Mouse (Mus musculus): ENCODE data around the gene C1qtnf5.

The C1qtnf5 gene

DNA sequence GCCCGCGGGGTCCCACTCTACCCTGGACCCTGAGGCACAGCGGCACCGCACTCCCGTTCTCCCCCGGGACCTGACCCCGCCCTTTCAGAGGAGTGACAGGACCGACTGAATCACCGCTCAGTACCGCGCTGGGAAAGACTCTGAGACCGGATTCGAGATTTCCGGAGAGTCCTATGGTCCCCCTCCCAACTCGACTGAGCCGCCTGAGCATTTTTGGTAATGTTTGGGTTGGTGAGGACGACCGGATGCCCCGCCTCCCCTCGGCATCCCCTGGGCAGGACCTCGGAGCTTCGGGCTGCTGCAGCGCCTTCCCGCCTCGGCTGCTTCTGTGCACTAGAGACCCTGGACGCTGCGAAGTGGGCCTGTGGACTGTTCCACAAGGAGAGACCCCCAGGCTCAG lies 23.0 kb downstream of the C1qtnf5 start:
- DNase-seq (ENCODE audit: inconsistent age in 2 of 2, low spot score in 1 of 2), result peak; percentile 81 to 89

DNA sequence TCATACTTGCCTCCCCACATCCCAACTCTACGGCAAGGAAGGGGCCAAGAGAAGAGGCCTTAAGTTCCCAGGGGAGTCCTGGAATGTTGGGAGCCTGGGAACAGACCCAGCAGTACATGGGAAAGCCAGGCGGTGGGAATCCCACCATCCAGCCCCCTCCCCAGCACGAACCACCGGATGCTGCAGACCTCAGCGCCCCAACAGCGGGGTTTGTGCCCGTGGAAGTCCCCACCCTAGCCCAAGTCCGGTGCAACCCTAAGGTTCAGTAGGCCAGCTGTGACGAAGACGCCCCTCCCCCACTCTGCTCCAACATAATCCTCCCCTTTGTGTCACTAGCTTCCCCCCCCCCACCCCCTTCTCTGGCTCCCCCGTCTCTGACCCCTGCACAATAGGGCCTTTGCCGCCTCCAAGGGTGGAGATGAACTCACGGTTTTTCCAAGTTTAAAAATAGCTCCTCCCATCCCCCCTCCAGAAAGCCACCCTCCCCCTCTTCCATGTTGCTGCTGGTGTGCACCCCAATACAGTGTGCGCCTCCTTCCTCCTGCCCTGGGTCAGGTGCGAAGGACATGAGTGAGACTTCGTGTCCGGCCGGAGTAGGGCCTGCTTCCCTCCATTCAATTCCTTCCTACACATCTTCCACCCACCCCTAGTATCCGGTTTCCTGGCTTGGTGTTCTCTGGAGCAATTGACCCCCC lies 23.7 kb downstream of the C1qtnf5 start:
- peak; percentile 51 to 61 for DNase-seq (ENCODE audit: inconsistent age in 2 of 2, low spot score in 1 of 2)

DNA sequence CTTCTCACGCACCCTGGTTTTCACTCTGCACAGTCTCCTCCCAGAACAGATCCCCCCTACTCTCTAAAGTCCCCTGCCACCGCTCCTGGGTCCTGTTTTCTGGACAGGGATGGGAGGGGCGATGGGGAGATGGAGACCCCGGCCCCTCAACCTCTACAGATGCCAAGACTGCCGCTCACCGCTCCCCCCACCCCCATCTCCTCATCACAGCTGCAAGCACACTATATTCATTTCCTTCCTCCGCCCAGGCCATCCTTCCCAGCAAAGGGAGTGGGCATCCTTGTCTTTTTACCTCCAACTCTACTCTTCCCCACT lies 24.2 kb downstream of the C1qtnf5 start:
- DNase-seq (ENCODE audit: inconsistent age in 2 of 2, low spot score in 1 of 2), result no peak

GRCm38 (mm10) chr9:44132200-44132599 lies 25.2 kb downstream of the C1qtnf5 start:
- no peak for DNase-seq (ENCODE audit: inconsistent age in 2 of 2, low spot score in 1 of 2)

GRCm38 (mm10) chr9:44133287-44133686 lies 26.2 kb downstream of the C1qtnf5 start:
- peak in 1 of 2 experiments; percentile 57 for DNase-seq (ENCODE audit: inconsistent age in 2 of 2, low spot score in 1 of 2)

GRCm38 (mm10) chr9:44134101-44134850 lies 27.2 kb downstream of the C1qtnf5 start, which contains the start of gene Mcam:
Mcam (plus strand) TSS chr9:44134469.
- peak; percentile 81 to 92 for DNase-seq (ENCODE audit: inconsistent age in 2 of 2, low spot score in 1 of 2)

DNA sequence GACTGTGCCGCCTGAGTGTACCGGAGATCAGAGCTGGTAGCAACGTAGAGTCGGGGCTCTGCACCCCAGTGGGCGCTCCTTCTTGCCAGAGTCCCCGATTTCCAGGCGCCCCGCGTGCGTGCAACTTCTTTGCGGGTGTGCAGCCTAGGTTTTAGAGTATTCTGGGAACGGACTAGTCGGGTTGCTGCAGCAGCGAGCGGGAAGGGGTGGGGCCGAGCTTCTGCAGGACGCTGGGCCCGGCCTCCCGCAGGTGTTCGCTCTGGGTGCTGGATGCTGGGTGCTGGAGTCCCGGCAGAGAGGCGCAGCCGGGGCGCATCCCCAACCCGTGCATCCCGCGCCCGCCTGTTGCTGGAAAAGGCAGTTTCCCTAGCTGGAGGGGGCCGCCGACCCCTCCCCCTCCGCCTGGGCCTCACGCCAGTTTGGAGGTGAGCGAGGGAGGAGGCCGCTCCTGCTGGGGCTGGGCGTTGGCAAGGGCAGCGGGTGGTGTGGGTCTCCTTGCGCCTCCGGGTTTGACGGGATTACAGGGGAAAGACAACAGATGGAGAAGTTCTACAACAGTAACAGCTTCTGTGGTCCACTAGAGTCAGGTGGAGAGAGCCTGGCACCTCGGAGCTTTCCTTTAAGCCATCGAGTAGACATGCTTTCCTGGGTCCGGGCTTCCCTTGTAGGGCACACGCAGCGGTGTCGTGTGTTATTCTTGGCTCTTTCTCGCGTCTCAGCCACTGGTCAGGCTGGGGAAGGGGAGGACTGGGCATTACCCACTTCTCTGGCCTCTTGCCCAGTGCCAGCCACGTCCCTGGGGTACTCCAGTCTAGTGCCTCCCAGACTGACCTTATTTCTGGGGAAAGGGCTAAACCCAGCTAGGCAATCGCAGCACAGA lies 28.0 kb downstream of the C1qtnf5 start:
- DNase-seq (ENCODE audit: inconsistent age in 2 of 2, low spot score in 1 of 2), result peak; percentile 60 to 82

DNA sequence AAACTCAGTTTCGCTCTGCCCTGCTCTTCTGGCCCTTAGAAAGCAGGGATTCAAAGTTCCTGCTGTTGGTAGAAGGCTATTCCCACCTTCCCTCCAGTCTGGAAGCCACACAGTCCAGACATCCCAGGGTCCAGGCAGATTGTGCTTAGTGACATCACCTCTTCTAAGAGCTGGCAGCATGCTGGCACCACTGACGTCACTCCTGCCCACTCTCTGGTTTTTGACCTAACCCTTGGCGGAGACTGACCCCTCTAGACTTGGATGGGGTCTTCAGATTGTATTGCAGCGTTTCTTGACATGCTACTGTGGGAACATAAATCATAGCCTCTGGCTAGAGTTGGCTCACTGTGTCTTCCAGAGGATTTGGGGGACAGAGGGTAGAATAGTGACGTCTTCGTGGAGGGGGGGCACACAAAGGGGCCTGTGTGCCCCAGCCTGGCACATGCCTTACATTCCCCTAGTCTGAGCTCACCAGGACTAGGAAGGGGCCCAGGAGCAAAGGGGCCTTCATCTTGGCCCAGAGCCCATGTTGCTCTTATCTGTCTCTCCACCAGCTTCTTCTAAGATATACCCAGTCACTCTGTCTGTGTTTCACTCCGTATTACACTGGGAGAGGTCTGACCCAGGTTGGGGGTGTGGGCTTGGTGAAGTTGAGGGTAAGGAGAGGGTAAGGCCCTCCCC lies 28.8 kb downstream of the C1qtnf5 start:
- no peak for DNase-seq (ENCODE audit: inconsistent age in 2 of 2, low spot score in 1 of 2)

- DNase-seq (ENCODE audit: inconsistent age in 2 of 2, low spot score in 1 of 2), result no peak
Measured at GRCm38 (mm10) chr9:44137846-44138245, 30.8 kb downstream of the C1qtnf5 start.

GRCm38 (mm10) chr9:44141951-44142350 lies 34.9 kb downstream of the C1qtnf5 start:
- DNase-seq (ENCODE audit: inconsistent age in 2 of 2, low spot score in 1 of 2), result no peak

GRCm38 (mm10) chr9:44143421-44143820 lies 36.4 kb downstream of the C1qtnf5 start:
- DNase-seq (ENCODE audit: inconsistent age in 2 of 2, low spot score in 1 of 2), result no peak

- peak in 1 of 2 experiments; percentile 51 for DNase-seq (ENCODE audit: inconsistent age in 2 of 2, low spot score in 1 of 2)
Measured at GRCm38 (mm10) chr9:44144023-44144717, 37.1 kb downstream of the C1qtnf5 start.

- DNase-seq (ENCODE audit: inconsistent age in 2 of 2, low spot score in 1 of 2), result no peak
Measured at GRCm38 (mm10) chr9:44144718-44145060, 37.6 kb downstream of the C1qtnf5 start.

DNA sequence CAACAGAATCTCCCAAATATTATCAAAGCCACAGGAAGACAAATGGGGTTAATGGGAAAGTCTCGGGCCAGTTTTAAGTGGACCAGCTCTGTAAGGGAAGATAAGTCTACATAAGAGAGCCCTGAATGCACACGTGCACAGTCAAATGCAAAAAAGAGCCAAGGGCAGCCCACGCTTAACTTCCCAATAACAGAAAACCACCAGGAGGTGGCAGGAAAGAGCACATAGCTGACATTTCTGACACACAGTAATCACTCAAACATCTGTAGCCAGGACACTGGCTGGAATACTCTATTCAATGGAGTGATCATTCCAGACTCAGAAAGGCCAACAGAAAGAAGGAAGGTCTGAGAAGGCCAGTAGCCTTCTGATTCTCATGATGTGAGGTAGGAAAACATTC lies 40.2 kb downstream of the C1qtnf5 start:
- peak in 1 of 2 experiments; percentile 66 for DNase-seq (ENCODE audit: inconsistent age in 2 of 2, low spot score in 1 of 2)
